Mouse (Mus musculus) bone marrow, adult 2 months (tissue): Measurements from ENCODE around the gene Acadm.

ENCODE experiments used
- CTCF ChIP-seq: fragments of 200-500 bp; IDR thresholded peaks from 2 replicates; pipeline ENCODE4 v1.5.1; 2011; ENCODE audit warnings: low read length, control low read depth; ENCODE audit not compliant: control insufficient read depth, insufficient read depth
- POLR2A ChIP-seq: fragments of 200-500 bp; IDR thresholded peaks from 2 replicates; pipeline ENCODE4 v1.6.1; 2011; ENCODE audit warnings: low read depth, mild to moderate bottlenecking, control low read depth, low read length, borderline replicate concordance; ENCODE audit not compliant: control insufficient read depth

DNA sequence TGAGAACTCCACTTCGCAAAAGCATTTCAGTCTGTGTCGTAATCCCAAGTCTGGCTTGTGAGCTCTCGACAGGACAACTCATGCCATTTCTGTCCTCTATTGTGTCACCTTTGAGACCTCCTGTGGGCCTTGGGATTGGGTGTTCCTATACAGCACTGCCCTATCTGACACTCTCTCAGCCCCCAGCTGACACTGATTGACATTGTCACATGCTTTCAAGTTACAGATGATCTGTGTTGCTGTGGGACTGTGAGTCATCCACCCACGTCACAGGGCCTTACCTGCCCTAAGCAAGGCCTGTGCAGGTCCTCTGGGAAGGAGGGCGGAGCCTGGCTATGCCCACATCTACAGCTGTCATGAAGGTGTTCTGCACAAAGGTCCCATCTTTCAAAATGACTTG is 12.0 kb downstream of the Acadm start:
- TF ChIP-seq POLR2A (no peak), CTCF (no peak)
